Mouse (Mus musculus) ovary, postnatal 10 days (tissue): ENCODE measurements around the gene Tle3.

Source experiments
- DNase-seq: peaks from one replicate; pipeline ENCODE4 v3.0.0; 2022; ENCODE audit warnings: low spot score

The Tle3 gene

GRCm38 (mm10) chr9:61371755-61372509 lies at the start of gene Tle3:
Gene Tle3 (plus strand): TSS chr9:61372366.
- DNase-seq: peak; percentile 94

- DNase-seq: no peak
These were observed 48.9 kb upstream of the Tle3 start for GRCm38 (mm10) chr9:61323221-61323620.

DNA sequence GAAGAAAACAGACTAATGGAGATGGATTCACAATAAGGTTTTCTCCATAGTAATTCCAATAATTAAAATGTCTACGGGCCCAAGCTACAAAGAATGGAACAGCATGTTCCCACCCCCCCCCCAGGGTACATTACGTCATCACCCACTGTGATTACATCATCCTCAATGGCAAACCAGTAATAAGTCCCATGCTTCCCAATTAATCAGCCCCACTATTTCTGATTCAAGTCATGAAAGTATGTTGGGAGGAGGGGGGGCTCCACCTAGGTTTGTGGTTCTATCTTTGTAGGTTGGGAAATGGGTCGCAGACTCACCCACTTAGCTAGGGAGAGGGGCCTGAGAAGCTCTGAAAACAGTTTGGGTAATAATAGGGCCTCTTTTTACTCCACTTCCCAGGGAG lies 48.3 kb upstream of the Tle3 start:
- no peak for DNase-seq

- DNase-seq: no peak
These were observed 47.8 kb upstream of the Tle3 start for GRCm38 (mm10) chr9:61324354-61324753.

DNA sequence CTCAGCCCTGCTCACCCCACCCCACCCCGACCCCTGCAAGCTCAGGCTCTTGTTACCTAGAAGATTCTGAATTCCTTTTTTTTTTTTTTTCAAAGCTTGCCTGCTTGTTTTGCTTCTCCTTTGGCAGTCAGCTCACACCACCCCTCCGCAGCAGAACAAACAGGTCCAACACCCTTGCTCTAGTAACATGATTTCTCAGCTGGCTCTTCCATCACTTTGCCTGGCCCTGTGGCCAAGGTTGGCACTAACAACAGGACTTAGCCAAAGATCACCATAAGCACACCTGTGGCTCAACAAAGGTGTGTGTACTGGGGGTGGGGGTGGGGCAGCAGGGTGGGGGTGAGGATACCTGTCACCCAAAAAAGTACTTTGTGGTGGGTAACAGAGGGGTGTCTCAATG lies 47.2 kb upstream of the Tle3 start:
- no peak for DNase-seq

- no peak for DNase-seq
These were observed 46.2 kb upstream of the Tle3 start for GRCm38 (mm10) chr9:61325931-61326351.

DNA sequence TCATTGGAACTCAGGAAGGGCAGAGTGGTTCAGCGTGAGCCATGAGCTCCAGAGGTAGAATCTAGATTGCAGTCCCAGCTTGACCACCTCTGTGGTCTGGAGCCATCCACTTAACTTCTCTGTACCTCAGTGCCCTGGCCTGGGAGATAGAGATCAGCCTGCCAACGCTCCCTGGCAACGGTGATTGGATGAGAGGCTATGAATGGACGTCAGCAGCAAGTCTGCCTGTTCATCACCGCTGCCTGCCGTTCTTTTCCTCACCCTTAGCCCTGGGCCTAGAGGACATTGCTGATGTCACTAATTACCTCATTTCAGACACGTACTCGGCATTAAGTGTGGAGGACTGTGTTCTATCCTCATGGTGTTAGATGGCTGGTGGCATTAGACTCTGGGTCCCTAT lies 45.2 kb upstream of the Tle3 start:
- no peak for DNase-seq

DNA sequence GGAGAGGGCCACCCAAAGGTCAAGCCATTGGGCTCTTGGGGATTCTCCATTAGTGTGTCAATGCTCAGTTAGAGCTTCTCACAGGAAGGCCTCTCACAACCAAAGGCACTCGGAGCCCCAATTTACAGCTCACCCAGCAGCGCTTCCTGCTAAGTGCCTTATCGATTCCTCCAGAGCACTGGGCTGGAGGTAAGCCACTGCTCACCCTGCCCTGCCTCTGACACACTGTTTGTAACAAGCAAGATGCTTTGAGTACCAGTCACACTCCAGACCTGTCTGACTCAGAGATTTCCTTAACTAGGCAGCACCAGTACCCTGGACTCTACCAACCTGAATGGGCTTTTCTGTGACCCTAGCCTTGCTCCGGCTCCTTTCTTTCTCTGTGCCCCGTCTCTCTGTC lies 44.0 kb upstream of the Tle3 start:
- DNase-seq: no peak

- DNase-seq: no peak
These were observed 41.4 kb upstream of the Tle3 start for GRCm38 (mm10) chr9:61330747-61331146.

GRCm38 (mm10) chr9:61332226-61332936 lies 39.8 kb upstream of the Tle3 start:
- no peak for DNase-seq

DNA sequence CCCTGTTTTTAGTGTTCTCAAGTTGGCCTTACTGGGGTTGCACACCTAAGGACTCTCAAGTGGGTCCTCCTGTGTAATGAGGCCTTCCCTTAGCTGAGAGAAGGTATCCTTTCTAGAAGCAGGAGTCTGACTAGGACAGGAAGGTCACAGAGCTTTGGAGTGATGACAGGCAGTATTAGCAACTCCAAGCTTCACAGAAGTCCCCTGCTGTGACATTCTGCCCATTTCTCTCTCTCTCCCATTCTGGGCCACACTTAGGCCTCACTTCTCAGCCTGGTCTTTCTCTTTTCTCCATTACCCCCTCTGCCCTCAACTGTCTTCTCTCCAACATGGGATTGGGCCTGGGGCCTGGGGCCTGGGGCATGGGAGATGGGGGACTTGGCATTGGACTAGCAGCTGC lies 36.0 kb upstream of the Tle3 start:
- no peak for DNase-seq

DNA sequence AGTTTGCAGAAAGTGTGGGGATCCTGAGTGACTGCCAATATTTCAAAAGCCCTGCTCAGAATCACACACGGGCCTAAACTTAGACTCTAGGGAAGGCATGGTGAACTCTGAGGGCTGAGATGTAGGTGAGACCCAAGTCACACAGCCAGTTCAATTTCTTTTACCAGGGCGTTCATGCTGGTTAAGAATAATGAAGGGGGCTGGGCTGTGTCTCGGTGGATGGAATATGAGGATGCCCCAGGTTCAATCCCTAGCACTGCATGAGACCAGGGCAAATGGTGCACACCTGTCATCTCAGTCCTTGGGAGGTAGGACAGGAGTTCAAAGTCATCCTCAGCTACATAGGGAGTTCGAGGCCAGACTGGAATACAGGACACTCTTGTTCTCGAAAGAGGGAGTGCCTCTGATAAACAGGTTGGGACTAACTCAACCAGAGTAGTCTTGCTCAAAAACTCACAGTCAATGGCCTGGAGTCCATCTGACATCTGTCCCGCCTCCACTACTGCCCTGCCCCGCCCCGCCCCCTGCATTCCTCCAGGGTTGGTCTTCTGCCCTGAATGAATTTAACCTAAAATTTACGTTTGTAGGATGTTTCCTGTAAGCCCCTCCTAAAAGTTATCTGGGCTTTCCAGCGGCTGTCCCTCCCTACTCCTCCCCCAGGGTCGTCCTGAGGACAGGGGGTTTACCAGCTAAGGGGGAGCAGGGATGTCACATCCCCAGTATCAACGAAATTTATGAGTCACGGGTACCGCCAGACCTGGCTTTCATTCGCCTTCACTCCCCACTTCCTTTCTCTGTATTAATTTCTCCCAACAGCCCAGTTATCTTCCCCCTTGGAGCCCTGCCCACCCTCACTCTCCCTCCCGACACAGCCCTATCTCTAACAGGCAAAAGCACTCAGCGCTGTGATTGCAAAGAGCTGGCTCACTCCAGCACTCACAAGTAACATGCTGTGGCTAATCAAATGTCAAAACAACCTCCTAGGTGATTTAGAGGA lies 35.3 kb upstream of the Tle3 start:
- DNase-seq: peak; percentile 44

GRCm38 (mm10) chr9:61337665-61338064 lies 34.5 kb upstream of the Tle3 start:
- no peak for DNase-seq

DNA sequence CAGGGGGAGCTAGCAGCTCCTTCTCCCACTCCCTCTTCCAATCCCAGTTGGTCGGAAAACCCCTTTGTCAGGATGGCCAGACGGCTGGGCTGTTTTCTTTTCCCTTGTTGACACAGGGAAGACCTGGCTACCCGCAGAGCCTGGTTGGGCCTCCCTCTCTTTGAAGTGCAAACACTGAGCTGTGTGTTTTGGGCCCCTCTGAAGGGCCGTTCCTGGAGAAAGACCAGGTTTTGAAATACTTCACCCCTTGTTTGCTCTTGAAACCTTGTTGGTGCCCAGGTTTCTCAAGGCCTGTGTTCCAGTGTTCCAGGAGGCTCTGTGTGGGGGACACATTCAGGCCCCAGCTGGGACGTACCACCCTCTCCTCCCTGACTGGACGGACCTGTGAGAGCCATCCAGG lies 32.9 kb upstream of the Tle3 start:
- no peak for DNase-seq

DNA sequence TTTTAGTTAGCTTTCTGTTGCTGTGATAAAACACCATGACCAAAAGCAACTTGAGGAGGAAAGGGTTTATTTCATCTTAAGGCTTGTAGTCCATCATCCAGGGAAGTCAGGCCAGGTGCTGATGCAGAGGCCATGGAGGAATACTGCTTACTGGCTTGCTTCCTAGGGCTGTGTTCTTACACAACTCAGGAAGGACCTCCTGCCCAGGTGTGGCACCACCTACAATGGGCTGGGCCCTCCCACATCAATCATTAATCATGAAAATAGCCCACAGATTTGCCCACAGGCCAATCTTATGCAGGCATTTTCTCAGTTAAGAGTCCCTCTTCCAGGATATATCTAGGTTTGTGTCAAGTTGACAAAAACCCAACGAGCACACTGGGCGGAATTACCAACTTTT lies 31.8 kb upstream of the Tle3 start:
- no peak for DNase-seq

- no peak for DNase-seq
These were observed 29.9 kb upstream of the Tle3 start for GRCm38 (mm10) chr9:61342297-61342696.

DNA sequence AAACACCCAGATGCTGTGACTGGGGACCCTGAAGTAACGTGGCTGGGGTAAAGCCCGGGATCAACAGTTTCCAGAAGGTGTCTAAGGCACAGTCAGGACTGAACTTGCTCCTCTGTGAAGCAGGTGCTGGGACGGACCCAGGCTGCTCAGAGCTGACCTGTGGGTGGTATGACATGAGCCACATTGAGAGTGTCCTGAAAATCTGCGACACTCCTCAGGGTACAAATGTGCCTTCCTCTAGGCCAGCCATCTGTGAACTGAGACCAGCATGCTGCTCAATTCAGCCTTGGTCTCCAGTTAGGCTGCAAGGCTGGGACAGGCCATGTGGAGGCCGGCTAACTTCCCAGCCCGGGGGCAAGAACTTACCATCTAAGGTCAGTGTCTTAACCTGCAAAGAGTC lies 27.5 kb upstream of the Tle3 start:
- no peak for DNase-seq

GRCm38 (mm10) chr9:61347011-61347410 lies 25.2 kb upstream of the Tle3 start:
- DNase-seq: no peak

DNA sequence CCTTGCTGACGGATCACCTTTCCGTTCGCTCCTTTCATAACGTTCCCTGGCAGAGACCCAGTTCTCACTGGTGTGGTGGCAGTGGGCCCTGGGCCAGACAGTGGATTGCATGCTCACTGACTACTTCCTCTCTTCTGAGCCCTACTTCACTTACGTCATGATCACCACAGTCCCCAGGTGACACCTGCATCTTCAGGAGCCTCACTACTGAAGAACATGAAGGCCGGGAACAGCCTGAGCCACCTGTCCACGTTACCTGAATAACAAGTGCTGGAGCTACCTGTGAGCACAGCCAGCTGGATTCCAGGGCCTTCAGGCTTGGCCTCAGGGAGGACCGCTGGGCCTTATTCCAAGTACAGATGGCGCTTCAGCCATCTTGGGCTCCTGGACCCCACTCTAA lies 24.1 kb upstream of the Tle3 start:
- no peak for DNase-seq

- no peak for DNase-seq
These were observed 23.6 kb upstream of the Tle3 start for GRCm38 (mm10) chr9:61348616-61349015.

DNA sequence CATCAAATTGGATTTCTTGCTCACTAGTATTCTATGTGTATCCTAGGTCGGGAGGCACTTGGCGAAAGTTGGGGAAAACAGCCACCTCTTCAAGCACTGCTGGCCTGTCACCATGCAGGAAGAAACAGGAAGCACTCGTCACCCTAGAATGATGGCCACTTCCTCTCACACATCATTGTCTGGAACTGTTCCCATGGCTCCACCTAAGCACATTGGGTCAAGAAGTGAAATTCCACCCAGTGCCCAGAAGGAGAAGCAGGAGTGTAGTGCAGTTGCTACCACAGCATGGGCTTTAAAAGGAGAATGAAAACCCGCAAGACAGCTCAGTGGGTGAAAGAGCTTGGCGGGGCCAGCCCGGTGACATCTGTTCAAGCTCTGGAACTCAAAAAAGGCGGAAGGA lies 22.5 kb upstream of the Tle3 start:
- no peak for DNase-seq

GRCm38 (mm10) chr9:61351164-61351563 lies 21.0 kb upstream of the Tle3 start:
- DNase-seq: no peak

GRCm38 (mm10) chr9:61358933-61359332 lies 13.2 kb upstream of the Tle3 start:
- no peak for DNase-seq
